Mouse (Mus musculus): Measurements from ENCODE around the gene Mical2.
A peak's percentile ranks its signal among the peaks of the same experiment; 100 is the strongest.

The Mical2 gene

GRCm38 (mm10) chr7:112318306-112318705 is 92.7 kb downstream of the Mical2 start:
- no peak for DNase-seq (ENCODE audit: low read depth)

GRCm38 (mm10) chr7:112319419-112319818 is 93.8 kb downstream of the Mical2 start:
- no peak for DNase-seq (ENCODE audit: low read depth)

GRCm38 (mm10) chr7:112320052-112320730 is 94.5 kb downstream of the Mical2 start:
- no peak for DNase-seq (ENCODE audit: low read depth)

GRCm38 (mm10) chr7:112321798-112322794 is 96.4 kb downstream of the Mical2 start:
- DNase-seq (ENCODE audit: low read depth) = no peak

GRCm38 (mm10) chr7:112324577-112324976 is 98.9 kb downstream of the Mical2 start:
- no peak for DNase-seq (ENCODE audit: low read depth)

- no peak for DNase-seq (ENCODE audit: low read depth)
These were observed 101.2 kb downstream of the Mical2 start for GRCm38 (mm10) chr7:112326852-112327251.

- peak; percentile 45 for DNase-seq (ENCODE audit: low read depth)
These were observed 103.3 kb downstream of the Mical2 start for GRCm38 (mm10) chr7:112328969-112329368.

- no peak for DNase-seq (ENCODE audit: low read depth)
These were observed 103.8 kb downstream of the Mical2 start for GRCm38 (mm10) chr7:112329496-112329895.

- DNase-seq (ENCODE audit: low read depth) = no peak
These were observed 105.3 kb downstream of the Mical2 start for GRCm38 (mm10) chr7:112330935-112331334.

- DNase-seq (ENCODE audit: low read depth) = no peak
These were observed 106.1 kb downstream of the Mical2 start for GRCm38 (mm10) chr7:112331804-112332203.

GRCm38 (mm10) chr7:112332426-112332825 is 106.8 kb downstream of the Mical2 start:
- DNase-seq (ENCODE audit: low read depth) = no peak

- DNase-seq (ENCODE audit: low read depth) = no peak
These were observed 107.7 kb downstream of the Mical2 start for GRCm38 (mm10) chr7:112333404-112333803.

- no peak for DNase-seq (ENCODE audit: low read depth)
These were observed 110.6 kb downstream of the Mical2 start for GRCm38 (mm10) chr7:112336213-112336631.

- DNase-seq (ENCODE audit: low read depth) = no peak
These were observed 111.1 kb downstream of the Mical2 start for GRCm38 (mm10) chr7:112336769-112337168.

GRCm38 (mm10) chr7:112337736-112338135 is 112.1 kb downstream of the Mical2 start:
- no peak for DNase-seq (ENCODE audit: low read depth)

GRCm38 (mm10) chr7:112341052-112341451 is 115.4 kb downstream of the Mical2 start:
- no peak for DNase-seq (ENCODE audit: low read depth)

GRCm38 (mm10) chr7:112345687-112346086 is 120.0 kb downstream of the Mical2 start:
- DNase-seq (ENCODE audit: low read depth) = no peak

- no peak for DNase-seq (ENCODE audit: low read depth)
These were observed 125.9 kb downstream of the Mical2 start for GRCm38 (mm10) chr7:112351541-112351940.

GRCm38 (mm10) chr7:112352005-112352404 is 126.3 kb downstream of the Mical2 start:
- DNase-seq (ENCODE audit: low read depth) = no peak

GRCm38 (mm10) chr7:112353011-112353410 is 127.4 kb downstream of the Mical2 start:
- no peak for DNase-seq (ENCODE audit: low read depth)

GRCm38 (mm10) chr7:112353939-112354338 is 128.3 kb downstream of the Mical2 start:
- DNase-seq (ENCODE audit: low read depth) = no peak

- DNase-seq (ENCODE audit: low read depth) = no peak
These were observed 128.9 kb downstream of the Mical2 start for GRCm38 (mm10) chr7:112354503-112354951.

GRCm38 (mm10) chr7:112359594-112359993 is 133.9 kb downstream of the Mical2 start:
- DNase-seq (ENCODE audit: low read depth) = no peak

Measured in c-Kit-positive CD71-negative TER-119-negative erythroid progenitor cells, embryonic 14.5 days (primary cell).